In genomic region chr1:97238557-97238956, GRCm38 (mm10) we compare ENCODE assay signal across 20 mouse cellular contexts.
DNase-seq lines count a peak whose midpoint lies in the region; ATAC-seq lines count a peak whose summit lies in the region.
"Had no signal": no experiment of that assay in that cellular context is flagged by ENCODE, and none has a peak within 500 bp of the region (broad histone marks: within the 10 kb centered on the region; RNA-seq: fewer than 3 reads in every experiment).

No protein-coding gene starts in this region.

- intact Hi-C loops in gastrocnemius, postnatal 36 days (cut with DNase I): no loop called here

- peak; percentile 55 for ATAC-seq in granulocyte monocyte progenitor cell, adult 5-6 weeks (replicated peaks; ENCODE audit: poor library complexity, severe bottlenecking)
- ATAC-seq in megakaryocyte progenitor cell, adult 5-6 weeks (replicated peaks; ENCODE audit: poor library complexity): peak; percentile 64
- ATAC-seq: activated CD4-positive, CD25-positive, alpha-beta regulatory T cell, adult 4 months; CD4-positive, CD25-positive, alpha-beta regulatory T cell, adult 4 months; Patski had no signal

- peak; percentile 1 for DNase-seq in 416B (ENCODE audit: low read depth)
- DNase-seq in gastrocnemius, postnatal 36 days: no peak
- DNase-seq in frontal cortex, adult 2 months (ENCODE audit: extremely low spot score in 1 of 2, low spot score in 1 of 2): no peak
- DNase-seq in layer of hippocampus, adult 11-12 months (ENCODE audit: low spot score): no peak
- DNase-seq: adrenal gland, adult 2 months; adrenal gland, adult 8-10 months; adrenal gland, postnatal 10 days; adrenal gland, postnatal 14 days; adrenal gland, postnatal 25 days; adrenal gland, postnatal 36 days; B cell, adult 2 months; cerebellum, adult 11 months; cerebellum, adult 11-12 months; cerebellum, adult 18-20 months; cerebellum, adult 2 months had no signal
